Mouse (Mus musculus) cortical plate, adult 2 months (tissue): Measurements from ENCODE around the gene Hist2h2ac.

Experiments
- CTCF ChIP-seq: fragments of 200-500 bp; IDR thresholded peaks from 2 replicates; pipeline ENCODE4 v1.5.1; 2011; ENCODE audit warnings: mild to moderate bottlenecking, control low read depth, low read length; ENCODE audit not compliant: insufficient read depth; ENCODE audit errors: extremely low read depth
- POLR2A ChIP-seq: fragments of 200-500 bp; IDR thresholded peaks from 2 replicates; pipeline ENCODE4 v1.6.1; 2011; ENCODE audit warnings: mild to moderate bottlenecking, low read length, control low read depth; ENCODE audit not compliant: insufficient read depth; ENCODE audit errors: extremely low read depth

GRCm38 (mm10) chr3:96225421-96225820 is 4.7 kb upstream of the Hist2h2ac start:
- TF ChIP-seq CTCF (no peak), POLR2A (no peak)
